Mouse (Mus musculus): ENCODE measurements around the gene Fam107b.

GRCm38 (mm10) chr2:3729586-3729985, 159.3 kb downstream of the Fam107b start:
- TF ChIP-seq POLR2A (IDR thresholded peaks at IDR 0.05; ENCODE audit: insufficient read depth, low read depth, low read length) (no peak), CTCF (IDR thresholded peaks at IDR 0.05; ENCODE audit: insufficient read depth, low read depth, low read length) (no peak)
